Mouse (Mus musculus): ENCODE data around the gene 1700113H08Rik. TPM values are rescaled to one million over a fixed set of nuclear protein-coding genes. Genes with fewer than 3 reads are reported as not detected.

Gene 1700113H08Rik
- total RNA-seq, 2 experiments from 2014 or later: not detected

- no peak for DNase-seq (ENCODE audit: low spot score)
- intact Hi-C loops (cut with DNase I): no loop called here
Observed at GRCm38 (mm10) chr10:87058251-87058925, 543 bp downstream of the 1700113H08Rik start.

GRCm38 (mm10) chr10:87058926-87059325 lies 1.1 kb downstream of the 1700113H08Rik start:
- no peak for DNase-seq (ENCODE audit: low spot score)
- intact Hi-C loops (cut with DNase I): no loop called here

GRCm38 (mm10) chr10:87059447-87059846 lies 1.6 kb downstream of the 1700113H08Rik start:
- no peak for DNase-seq (ENCODE audit: low spot score)
- intact Hi-C loops (cut with DNase I): no loop called here

GRCm38 (mm10) chr10:87084236-87084635 lies 26.4 kb downstream of the 1700113H08Rik start:
- intact Hi-C loops (cut with DNase I): no loop called here
- DNase-seq (ENCODE audit: low spot score): no peak

- DNase-seq (ENCODE audit: low spot score): no peak
- intact Hi-C loops (cut with DNase I): no loop called here
Observed at GRCm38 (mm10) chr10:87087646-87088045, 29.8 kb downstream of the 1700113H08Rik start.

- intact Hi-C loops (cut with DNase I): no loop called here
Observed at GRCm38 (mm10) chr10:87094249-87094648, 36.4 kb downstream of the 1700113H08Rik start.

GRCm38 (mm10) chr10:87098722-87099121 lies 40.9 kb downstream of the 1700113H08Rik start:
- no peak for DNase-seq (ENCODE audit: low spot score)
- intact Hi-C loops (cut with DNase I): no loop called here

More at GRCm38 (mm10) chr10:87094249-87094648, 36.4 kb downstream of the 1700113H08Rik start:
- no peak for DNase-seq (ENCODE audit: low spot score)

GRCm38 (mm10) chr10:87100668-87101067 lies 42.8 kb downstream of the 1700113H08Rik start:
- intact Hi-C loops (cut with DNase I): no loop called here
- no peak for DNase-seq (ENCODE audit: low spot score)

GRCm38 (mm10) chr10:87101265-87101950 lies 43.6 kb downstream of the 1700113H08Rik start:
- intact Hi-C loops (cut with DNase I): no loop called here
- no peak for DNase-seq (ENCODE audit: low spot score)

GRCm38 (mm10) chr10:87101951-87102320 lies 44.1 kb downstream of the 1700113H08Rik start:
- intact Hi-C loops (cut with DNase I): no loop called here
- DNase-seq (ENCODE audit: low spot score): no peak

- intact Hi-C loops (cut with DNase I): no loop called here
- no peak for DNase-seq (ENCODE audit: low spot score)
Observed at GRCm38 (mm10) chr10:87102455-87102854, 44.6 kb downstream of the 1700113H08Rik start.

- intact Hi-C loops (cut with DNase I): no loop called here
- no peak for DNase-seq (ENCODE audit: low spot score)
Observed at GRCm38 (mm10) chr10:87103286-87103685, 45.4 kb downstream of the 1700113H08Rik start.

GRCm38 (mm10) chr10:87107565-87108297 lies 49.9 kb downstream of the 1700113H08Rik start:
- intact Hi-C loops (cut with DNase I): no loop called here
- DNase-seq (ENCODE audit: low spot score): no peak

- no peak for DNase-seq (ENCODE audit: low spot score)
- intact Hi-C loops (cut with DNase I): no loop called here
Observed at GRCm38 (mm10) chr10:87108333-87108732, 50.5 kb downstream of the 1700113H08Rik start.

GRCm38 (mm10) chr10:87109038-87109771 lies 51.4 kb downstream of the 1700113H08Rik start:
- intact Hi-C loops (cut with DNase I): no loop called here

GRCm38 (mm10) chr10:87110909-87111308 lies 53.1 kb downstream of the 1700113H08Rik start:
- intact Hi-C loops (cut with DNase I): no loop called here
- no peak for DNase-seq (ENCODE audit: low spot score)

More at GRCm38 (mm10) chr10:87109038-87109771, 51.4 kb downstream of the 1700113H08Rik start:
- no peak for DNase-seq (ENCODE audit: low spot score)

- intact Hi-C loops (cut with DNase I): no loop called here
- DNase-seq (ENCODE audit: low spot score): no peak
Observed at GRCm38 (mm10) chr10:87125094-87125493, 67.2 kb downstream of the 1700113H08Rik start.

- intact Hi-C loops (cut with DNase I): no loop called here
- DNase-seq (ENCODE audit: low spot score): no peak
Observed at GRCm38 (mm10) chr10:87126186-87126824, 68.5 kb downstream of the 1700113H08Rik start.

- DNase-seq (ENCODE audit: low spot score): no peak
- intact Hi-C loops (cut with DNase I): no loop called here
Observed at GRCm38 (mm10) chr10:87151050-87151449, 93.2 kb downstream of the 1700113H08Rik start.

Measured in heart, postnatal 25 days (tissue).